Mouse (Mus musculus) limb, embryonic 15.5 days (tissue): ENCODE measurements around the gene Rasl2-9. TPM values are rescaled to one million over a fixed set of nuclear protein-coding genes. Genes with fewer than 3 reads are reported as not detected.

ENCODE experiments used
- ATAC-seq: fragments of 200-750 bp; cut with Nextera tagmentation; 2 replicates; pipeline ENCODE4 v1.8.0; 2017; ENCODE audit warnings: low read depth, moderate TSS enrichment; ENCODE audit not compliant: insufficient number of reproducible peaks, low FRiP score, low TSS enrichment
- H3K27ac ChIP-seq: fragments of 300-500 bp; sonication (generic); 2 replicates; pipeline ENCODE4 v1.5.1; 2015; ENCODE audit warnings: moderate library complexity, mild to moderate bottlenecking, inconsistent platforms
- H3K27me3 ChIP-seq: fragments of 300-500 bp; sonication (generic); 2 replicates; pipeline ENCODE4 v1.6.1; 2015; ENCODE audit warnings: inconsistent platforms
- H3K36me3 ChIP-seq: fragments of 300-500 bp; sonication (generic); 2 replicates; pipeline ENCODE4 v1.6.1; 2015; ENCODE audit warnings: inconsistent platforms
- H3K4me1 ChIP-seq: fragments of 300-500 bp; sonication (generic); 2 replicates; pipeline ENCODE4 v1.6.1; 2015; ENCODE audit warnings: inconsistent platforms
- H3K4me2 ChIP-seq: fragments of 300-500 bp; sonication (generic); 2 replicates; pipeline ENCODE4 v1.6.1; 2015; ENCODE audit warnings: mild to moderate bottlenecking, inconsistent platforms
- H3K4me3 ChIP-seq: fragments of 300-500 bp; sonication (generic); 2 replicates; pipeline ENCODE4 v1.5.1; 2015; ENCODE audit warnings: mild to moderate bottlenecking, inconsistent platforms
- H3K9ac ChIP-seq: fragments of 300-500 bp; sonication (generic); 2 replicates; pipeline ENCODE4 v1.6.1; 2015; ENCODE audit warnings: inconsistent platforms
- H3K9me3 ChIP-seq: fragments of 300-500 bp; sonication (generic); 2 replicates; pipeline ENCODE4 v1.6.1; 2016; ENCODE audit warnings: inconsistent platforms
- WGBS: fragments of 180-500 bp; shearing (Covaris S2); methylation state at CpG from one replicate; pipeline ENCODE4 v1.1.7; 2015; 5-methylcytosine and 5-hydroxymethylcytosine counted together
- polyA plus RNA-seq: library from polyadenylated mRNA; unstranded; fragments of >200 nt; fragmentation: Nextera tagmentation; extraction: Ambion mirVana; gene quantifications from 2 replicates; pipeline ENCODE4 v1.2.1, GENCODE M21; 2015

Gene Rasl2-9
- polyA plus RNA-seq, 1 experiment from 2014 or later = 0.59 TPM

DNA sequence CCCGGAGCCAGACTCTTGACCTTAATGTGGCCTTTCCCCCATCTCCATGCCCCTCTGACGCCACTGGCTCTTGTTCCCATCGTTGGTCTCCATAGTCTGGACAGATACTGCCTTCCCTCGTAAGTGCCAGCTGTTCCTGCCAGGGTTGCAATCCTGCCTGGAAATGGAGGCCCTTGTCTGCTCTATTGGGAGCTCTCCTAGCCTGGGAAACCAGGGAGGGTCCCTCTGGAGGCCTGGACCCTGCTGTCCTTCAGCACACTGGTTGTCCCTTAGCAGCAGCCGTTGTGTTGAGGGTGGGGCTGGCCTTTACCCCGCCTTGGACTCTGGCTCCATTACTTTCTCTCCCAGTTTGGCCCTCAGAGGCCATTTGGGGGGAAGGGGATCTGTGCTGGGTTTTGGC is 33.4 kb downstream of the Rasl2-9 start:
- no peak overlapping the region for H3K4me3 ChIP-seq
- no peak for ATAC-seq
- no peak overlapping the region for H3K4me2 ChIP-seq
- 75% methylated on average over 6 of the region's 6 CpGs for WGBS
- no peaks in the 10 kb centered on the region for H3K9me3 ChIP-seq
- no peaks in the 10 kb centered on the region for H3K27me3 ChIP-seq
- no peak overlapping the region for H3K9ac ChIP-seq
- no peaks in the 10 kb centered on the region for H3K4me1 ChIP-seq
- H3K36me3 ChIP-seq = peaks cover 87% of the 10 kb centered on the region
- no peak overlapping the region for H3K27ac ChIP-seq

DNA sequence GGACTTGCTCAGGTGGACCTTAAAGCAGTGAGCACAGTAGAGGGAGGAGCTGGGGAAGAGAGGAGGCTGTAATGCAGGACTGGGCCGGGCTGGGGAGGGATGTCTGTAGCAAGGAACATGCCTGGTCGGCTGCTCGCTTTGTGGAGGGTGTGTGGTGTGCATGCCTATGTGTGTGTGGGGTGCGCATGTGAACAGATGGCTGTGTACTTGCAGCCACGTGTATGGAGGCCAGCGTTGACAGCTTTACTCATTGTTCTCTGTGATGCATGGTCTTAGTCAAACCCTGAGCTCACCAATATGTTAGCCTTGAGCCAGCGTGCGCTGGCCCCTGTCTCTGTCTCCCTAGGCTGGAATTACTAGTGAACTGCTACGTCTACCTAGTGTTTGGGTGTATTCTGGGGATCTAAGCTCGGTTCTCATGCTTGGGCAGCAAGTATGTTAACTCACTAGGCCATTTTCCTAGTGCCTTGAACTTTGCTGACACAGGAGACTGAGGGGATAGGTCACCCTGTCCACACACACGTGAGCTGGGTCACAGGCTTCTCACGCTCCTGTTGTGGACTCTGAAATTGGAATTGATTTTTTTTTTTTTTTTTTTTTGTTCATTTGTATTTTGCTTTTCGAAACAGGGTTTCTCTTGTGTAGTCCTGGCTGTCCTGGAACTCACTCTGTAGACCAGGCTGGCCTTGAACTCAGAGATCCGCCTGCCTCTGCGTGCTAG is 34.6 kb downstream of the Rasl2-9 start:
- Histone ChIP-seq H3K27ac (no peak overlapping the region), H3K4me2 (no peak overlapping the region), H3K4me1 (peaks cover 3% of the 10 kb centered on the region; the same call in 1 of the 2 replicates), H3K4me3 (no peak overlapping the region), H3K9me3 (no peaks in the 10 kb centered on the region), H3K36me3 (peaks cover 82% of the 10 kb centered on the region), H3K9ac (no peak overlapping the region), H3K27me3 (no peaks in the 10 kb centered on the region)
- no peak for ATAC-seq
- WGBS = 94% methylated on average over 15 of the region's 15 CpGs

DNA sequence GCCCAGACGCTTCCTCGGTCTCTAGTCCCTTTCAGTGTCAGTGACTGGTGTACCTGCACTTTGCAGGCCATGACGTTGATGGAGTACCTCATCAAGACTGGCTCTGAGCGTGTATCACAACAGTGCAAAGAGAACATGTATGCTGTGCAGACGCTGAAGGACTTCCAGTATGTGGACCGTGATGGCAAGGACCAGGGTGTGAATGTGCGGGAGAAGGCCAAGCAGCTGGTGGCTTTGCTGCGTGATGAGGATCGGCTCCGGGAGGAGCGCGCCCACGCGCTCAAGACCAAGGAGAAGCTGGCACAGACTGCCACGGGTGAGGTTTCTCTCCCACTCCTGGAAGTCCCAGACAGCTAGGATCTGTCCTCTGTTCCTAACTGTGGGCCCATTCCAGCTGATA is 35.9 kb downstream of the Rasl2-9 start:
- Histone ChIP-seq H3K9me3 (no peaks in the 10 kb centered on the region), H3K4me1 (peaks cover 5% of the 10 kb centered on the region; the same call in 1 of the 2 replicates), H3K27ac (no peak overlapping the region), H3K27me3 (no peaks in the 10 kb centered on the region), H3K36me3 (peaks cover 74% of the 10 kb centered on the region), H3K4me3 (no peak overlapping the region), H3K9ac (no peak overlapping the region), H3K4me2 (no peak overlapping the region)
- WGBS = 96% methylated on average over 15 of the region's 15 CpGs
- no peak for ATAC-seq

DNA sequence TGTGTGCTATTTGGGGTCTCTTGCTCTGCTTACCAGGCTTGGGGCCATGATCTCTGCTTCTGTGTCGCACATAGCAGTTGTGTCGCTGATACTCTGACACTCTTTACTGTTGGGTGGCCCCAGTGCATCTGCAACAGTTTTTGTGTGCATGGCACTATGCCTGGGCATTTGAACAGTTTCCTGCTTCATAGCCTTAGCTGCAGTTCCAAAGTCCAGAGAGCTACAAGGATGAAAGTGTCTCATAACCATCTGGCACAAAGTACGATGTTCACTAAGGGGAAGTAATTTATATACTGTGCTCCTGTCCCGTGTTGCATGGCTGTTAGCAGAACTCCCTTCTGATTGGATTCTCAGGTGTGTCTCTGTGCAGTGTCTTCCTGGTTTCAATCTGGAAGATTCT is 37.9 kb downstream of the Rasl2-9 start:
- no peak for ATAC-seq

DNA sequence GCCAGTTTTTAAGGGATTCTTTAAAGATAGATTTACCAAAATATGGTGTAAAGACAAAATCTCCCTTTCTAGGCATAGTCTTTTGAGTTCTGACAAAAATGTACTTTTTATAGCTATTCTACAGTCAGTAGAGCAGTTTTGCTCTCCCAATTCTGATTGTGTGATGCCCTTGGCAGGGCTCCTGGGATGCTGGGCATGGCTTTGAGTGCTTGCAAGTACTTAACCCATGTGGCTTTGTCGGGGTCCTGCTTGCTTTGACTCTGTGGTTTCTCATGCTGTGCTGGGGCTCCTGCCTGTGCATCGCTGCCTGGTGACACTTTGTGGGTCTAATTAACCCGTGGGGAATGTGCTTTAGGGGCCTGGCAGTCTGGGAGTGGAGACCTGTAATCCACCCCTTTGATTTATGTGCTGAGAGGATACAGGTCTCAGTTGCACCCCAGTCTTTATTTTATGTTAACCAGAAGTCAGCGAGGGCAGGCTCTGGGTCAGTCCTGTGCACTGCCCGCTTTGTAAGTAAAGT is 38.8 kb downstream of the Rasl2-9 start:
- no peak overlapping the region for H3K9ac ChIP-seq
- no peaks in the 10 kb centered on the region for H3K9me3 ChIP-seq
- no peak overlapping the region for H3K4me3 ChIP-seq
- ATAC-seq = no peak
- no peak overlapping the region for H3K27ac ChIP-seq
- H3K36me3 ChIP-seq = peaks cover 58% of the 10 kb centered on the region
- 30% methylated on average over 5 of the region's 5 CpGs for WGBS
- H3K4me2 ChIP-seq = no peak overlapping the region
- H3K27me3 ChIP-seq = no peaks in the 10 kb centered on the region
- H3K4me1 ChIP-seq = peaks cover 15% of the 10 kb centered on the region

More for the DNA sequence above, 37.9 kb downstream of the Rasl2-9 start:
- Histone ChIP-seq H3K27ac (no peak overlapping the region), H3K27me3 (no peaks in the 10 kb centered on the region), H3K4me2 (no peak overlapping the region), H3K9me3 (no peaks in the 10 kb centered on the region), H3K9ac (no peak overlapping the region), H3K4me1 (peaks cover 10% of the 10 kb centered on the region; the same call in 1 of the 2 replicates), H3K4me3 (no peak overlapping the region), H3K36me3 (peaks cover 67% of the 10 kb centered on the region)
- WGBS = 77% methylated on average over 4 of the region's 4 CpGs

DNA sequence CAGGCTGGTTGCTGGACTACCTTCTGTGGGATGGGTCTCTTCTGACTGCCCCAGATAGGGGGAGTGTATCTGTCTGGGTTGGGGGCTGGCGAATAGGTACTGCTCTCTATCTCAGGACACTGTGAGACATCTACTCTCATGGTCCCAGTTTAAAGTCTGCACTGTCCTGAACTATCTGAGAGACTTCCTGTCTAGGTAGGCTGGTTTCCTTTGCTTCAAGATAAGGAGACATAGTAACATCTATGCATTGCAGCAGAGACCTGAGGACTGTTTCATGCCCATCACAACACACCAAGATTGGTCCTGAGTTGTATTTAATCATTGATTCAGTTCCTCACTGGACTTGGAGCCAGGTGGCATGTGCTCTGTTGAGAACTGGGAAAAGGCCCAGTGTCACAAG is 40.2 kb downstream of the Rasl2-9 start:
- ATAC-seq = no peak
- H3K9me3 ChIP-seq = no peaks in the 10 kb centered on the region
- H3K9ac ChIP-seq = no peak overlapping the region
- H3K4me3 ChIP-seq = no peak overlapping the region
- WGBS = 90% methylated on average over 1 of the region's 1 CpGs
- H3K36me3 ChIP-seq = peaks cover 44% of the 10 kb centered on the region
- H3K27me3 ChIP-seq = no peaks in the 10 kb centered on the region
- peaks cover 30% of the 10 kb centered on the region for H3K4me1 ChIP-seq
- H3K27ac ChIP-seq = no peak overlapping the region
- H3K4me2 ChIP-seq = no peak overlapping the region

DNA sequence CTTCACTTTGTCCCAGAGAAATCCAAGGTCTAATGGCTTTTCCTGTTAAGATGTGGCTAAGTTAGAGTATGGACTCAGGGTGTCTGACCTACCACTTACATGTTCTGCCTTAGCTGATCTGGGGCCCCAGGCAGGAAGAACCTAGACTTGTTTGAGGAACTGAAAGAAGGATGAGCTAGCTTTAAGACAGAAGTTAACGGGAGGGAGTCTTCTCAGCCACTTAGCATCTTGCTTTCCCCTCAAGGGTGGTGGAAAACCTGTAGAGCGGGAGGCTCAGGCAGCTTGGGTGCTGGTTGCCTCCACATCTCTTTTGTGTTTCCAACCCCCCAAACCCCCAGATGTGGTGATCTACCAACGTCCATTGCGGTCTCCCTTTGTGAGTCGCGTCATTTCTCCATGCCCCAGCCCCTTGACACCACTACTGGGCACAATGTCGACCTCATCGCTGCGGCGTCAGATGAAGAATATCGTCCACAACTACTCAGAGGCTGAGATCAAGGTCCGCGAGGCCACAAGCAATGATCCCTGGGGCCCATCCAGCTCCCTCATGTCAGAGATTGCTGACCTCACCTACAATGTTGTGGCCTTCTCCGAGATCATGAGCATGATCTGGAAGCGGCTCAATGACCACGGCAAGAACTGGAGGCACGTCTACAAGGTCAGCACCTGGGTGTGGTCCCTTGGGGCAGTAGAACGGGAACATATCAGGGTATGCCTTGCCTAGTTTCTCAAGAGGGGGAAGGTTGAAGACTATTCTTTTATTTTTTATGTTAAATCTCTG is 42.2 kb downstream of the Rasl2-9 start:
- no peak for ATAC-seq
- H3K4me2 ChIP-seq = no peak overlapping the region
- H3K36me3 ChIP-seq = peaks cover 33% of the 10 kb centered on the region
- peaks cover 31% of the 10 kb centered on the region for H3K4me1 ChIP-seq
- H3K4me3 ChIP-seq = no peak overlapping the region
- WGBS = 91% methylated on average over 18 of the region's 18 CpGs
- no peak overlapping the region for H3K27ac ChIP-seq
- H3K9ac ChIP-seq = no peak overlapping the region
- H3K9me3 ChIP-seq = no peaks in the 10 kb centered on the region
- no peaks in the 10 kb centered on the region for H3K27me3 ChIP-seq

DNA sequence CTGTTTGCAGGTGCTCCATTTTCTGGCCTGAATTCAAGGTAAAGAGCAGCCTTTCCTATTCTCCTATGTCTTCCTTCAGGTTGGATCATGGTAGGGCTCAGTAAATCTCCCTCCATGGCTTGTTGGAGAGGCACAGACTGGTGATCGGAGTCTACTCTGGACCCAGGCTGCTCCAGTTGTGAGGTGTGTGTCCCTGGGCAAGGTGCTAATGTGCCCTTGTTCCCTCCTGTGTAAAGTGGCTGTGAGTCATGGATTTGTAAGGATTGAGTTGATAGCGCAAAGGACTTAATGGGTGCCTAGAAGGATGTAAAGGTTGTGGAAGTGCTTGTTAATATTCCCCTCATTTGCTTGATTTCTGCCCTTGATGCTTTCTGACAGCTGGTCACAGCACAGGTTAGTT is 43.8 kb downstream of the Rasl2-9 start:
- Histone ChIP-seq H3K4me2 (no peak overlapping the region), H3K4me3 (no peak overlapping the region), H3K27me3 (no peaks in the 10 kb centered on the region), H3K36me3 (peaks cover 44% of the 10 kb centered on the region), H3K9me3 (no peaks in the 10 kb centered on the region), H3K4me1 (peaks cover 29% of the 10 kb centered on the region), H3K27ac (no peak overlapping the region), H3K9ac (0 out of 2 replicates have a peak overlapping the region, but pooled peaks have one; percentile 7)
- 97% methylated on average over 2 of the region's 2 CpGs for WGBS
- no peak for ATAC-seq

DNA sequence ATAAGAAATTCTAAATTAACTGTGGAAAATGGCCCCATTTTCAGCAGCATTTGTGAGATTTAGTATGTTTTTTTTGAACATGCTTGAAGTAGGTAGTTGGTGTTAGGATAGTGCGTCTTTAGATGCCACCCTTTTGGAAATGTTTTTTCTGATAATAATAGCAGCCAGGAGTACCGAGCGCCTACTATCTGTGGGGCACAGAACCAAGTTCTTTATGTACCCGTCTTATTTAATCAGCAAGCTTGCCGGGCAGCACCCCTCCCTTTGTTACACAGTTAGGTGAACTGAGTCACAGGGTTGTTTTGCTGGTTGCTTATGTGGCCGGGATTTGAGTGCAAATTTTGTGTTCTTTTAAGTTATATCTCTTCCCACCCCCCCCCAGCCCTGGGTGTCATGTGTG is 44.5 kb downstream of the Rasl2-9 start:
- WGBS = 70% methylated on average over 6 of the region's 6 CpGs
- Histone ChIP-seq H3K27ac (no peak overlapping the region), H3K4me1 (peaks cover 28% of the 10 kb centered on the region), H3K27me3 (no peaks in the 10 kb centered on the region), H3K9ac (0 out of 2 replicates have a peak overlapping the region, but pooled peaks have one; percentile 7), H3K9me3 (no peaks in the 10 kb centered on the region), H3K4me2 (peak overlapping the region; percentile 77), H3K36me3 (peaks cover 47% of the 10 kb centered on the region), H3K4me3 (peak overlapping the region; percentile 99)
- ATAC-seq = no peak

DNA sequence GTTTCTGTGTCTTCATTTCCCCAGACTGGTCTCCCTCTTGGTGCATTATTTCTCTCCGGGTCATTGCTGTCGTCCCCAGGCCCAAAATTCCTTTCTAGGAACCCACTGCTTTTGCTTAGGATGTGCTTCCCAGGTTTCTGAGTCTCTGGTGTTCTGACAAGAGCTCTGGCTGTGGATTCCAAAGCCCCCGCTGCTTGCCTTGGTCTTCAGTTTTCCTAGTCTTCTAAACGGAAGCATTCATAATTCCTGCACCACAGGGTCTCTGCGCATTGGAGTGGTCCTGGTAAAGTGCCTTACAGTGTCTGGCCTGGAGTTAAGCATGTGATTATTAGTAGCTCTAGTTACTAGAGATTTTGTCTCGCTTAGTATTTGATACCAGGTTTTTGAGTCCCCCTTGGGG is 44.9 kb downstream of the Rasl2-9 start:
- ATAC-seq = no peak
- H3K36me3 ChIP-seq = peaks cover 50% of the 10 kb centered on the region

DNA sequence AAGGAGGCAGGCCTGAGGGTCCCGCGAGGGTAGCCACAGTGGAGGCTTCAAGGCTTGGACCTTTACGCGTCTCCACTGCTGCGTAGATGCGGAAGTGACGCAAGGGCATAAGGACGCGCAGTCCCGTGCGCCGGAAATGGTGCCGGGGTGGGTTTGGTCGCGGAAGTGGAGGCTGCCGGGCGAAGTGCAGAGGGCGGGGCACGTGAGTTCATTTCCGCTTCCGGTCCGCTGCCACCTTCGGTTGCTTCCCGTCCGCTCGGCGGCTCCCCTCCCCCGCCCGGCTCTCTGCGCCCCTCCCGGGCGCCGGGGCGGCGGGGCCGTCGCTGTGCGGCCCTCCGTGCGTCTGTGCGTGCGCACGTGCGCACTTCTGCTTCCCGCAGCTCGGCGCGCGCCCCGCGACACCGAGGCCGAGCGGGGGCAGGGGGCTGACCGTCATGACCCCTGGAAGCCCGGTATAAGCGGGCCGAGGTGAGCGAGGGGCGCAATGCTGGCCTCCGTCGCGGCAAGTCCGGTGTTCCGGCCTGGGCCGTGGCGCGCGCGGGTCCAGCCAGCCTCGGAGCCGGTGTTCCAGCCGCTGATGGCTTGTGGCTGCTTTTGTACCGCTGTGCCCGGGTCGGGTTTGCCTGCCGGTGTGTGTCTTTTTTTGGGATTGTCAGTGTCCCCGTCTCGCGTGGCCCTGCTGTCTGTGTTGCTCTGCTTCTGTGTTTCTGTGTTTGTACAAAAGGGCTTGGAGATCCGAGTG is 45.6 kb downstream of the Rasl2-9 start, which contains the start of gene Epn1:
Epn1 (plus strand) TSS at position 226 of the 742 bp plus-strand sequence.
- H3K27me3 ChIP-seq = no peaks in the 10 kb centered on the region
- peaks cover 26% of the 10 kb centered on the region for H3K4me1 ChIP-seq
- H3K36me3 ChIP-seq = peaks cover 48% of the 10 kb centered on the region
- under 1% methylated on average over 73 of the region's 81 CpGs for WGBS
- peak within 1 kb of the TSS; percentile 77 for H3K4me2 ChIP-seq
- H3K9ac ChIP-seq = peak within 1 kb of the TSS; percentile 98
- H3K9me3 ChIP-seq = no peaks in the 10 kb centered on the region
- ATAC-seq = peak; percentile 97
- peak within 1 kb of the TSS; percentile 92 for H3K27ac ChIP-seq
- peak within 1 kb of the TSS; percentile 99 for H3K4me3 ChIP-seq

More for the DNA sequence above, 44.9 kb downstream of the Rasl2-9 start:
- peak overlapping the region; percentile 98 for H3K9ac ChIP-seq
- peak overlapping the region; percentile 77 for H3K4me2 ChIP-seq
- no peaks in the 10 kb centered on the region for H3K27me3 ChIP-seq
- peaks cover 28% of the 10 kb centered on the region for H3K4me1 ChIP-seq
- WGBS = 5% methylated on average over 6 of the region's 6 CpGs
- H3K27ac ChIP-seq = peak overlapping the region; percentile 92
- H3K9me3 ChIP-seq = no peaks in the 10 kb centered on the region
- H3K4me3 ChIP-seq = peak overlapping the region; percentile 99
